Mouse (Mus musculus) gastrocnemius, postnatal 25 days (tissue): ENCODE measurements around the gene Prkag2. TPM values are rescaled to one million over a fixed set of nuclear protein-coding genes. Genes with fewer than 3 reads are reported as not detected.

Experiments used
- DNase-seq: peaks from one replicate; pipeline ENCODE4 v3.0.0; 2022
- total RNA-seq, 2 experiments: library from RNA; stranded (reverse); gene quantifications; 1 replicate in 1 of 2; 2 replicates in 1 of 2; pipeline ENCODE4 v1.2.3; 2021

Gene Prkag2
- total RNA-seq, 2 experiments from 2014 or later, result 9.4 to 20.5 TPM

GRCm38 (mm10) chr5:24999351-24999750 lies 101.1 kb downstream of the Prkag2 start:
- no peak for DNase-seq

GRCm38 (mm10) chr5:24995576-24996100 lies 104.8 kb downstream of the Prkag2 start:
- peak; percentile 48 for DNase-seq

- DNase-seq, result no peak
Measured at GRCm38 (mm10) chr5:24993190-24993589, 107.3 kb downstream of the Prkag2 start.

- no peak for DNase-seq
Measured at GRCm38 (mm10) chr5:24991575-24991974, 108.9 kb downstream of the Prkag2 start.

- no peak for DNase-seq
Measured at GRCm38 (mm10) chr5:24990460-24990859, 110.0 kb downstream of the Prkag2 start.

- DNase-seq, result no peak
Measured at GRCm38 (mm10) chr5:24989683-24990082, 110.8 kb downstream of the Prkag2 start.

- no peak for DNase-seq
Measured at GRCm38 (mm10) chr5:24986956-24987355, 113.5 kb downstream of the Prkag2 start.

GRCm38 (mm10) chr5:24986204-24986940 lies 114.1 kb downstream of the Prkag2 start:
- no peak for DNase-seq

- no peak for DNase-seq
Measured at GRCm38 (mm10) chr5:24985434-24986176, 114.8 kb downstream of the Prkag2 start.

GRCm38 (mm10) chr5:24984157-24984556 lies 116.3 kb downstream of the Prkag2 start:
- DNase-seq, result no peak

GRCm38 (mm10) chr5:24983539-24983938 lies 116.9 kb downstream of the Prkag2 start:
- DNase-seq, result no peak

- DNase-seq, result no peak
Measured at GRCm38 (mm10) chr5:24982258-24982657, 118.2 kb downstream of the Prkag2 start.

GRCm38 (mm10) chr5:24981765-24982164 lies 118.7 kb downstream of the Prkag2 start:
- DNase-seq, result no peak

- DNase-seq, result no peak
Measured at GRCm38 (mm10) chr5:24979968-24980345, 120.5 kb downstream of the Prkag2 start.

- DNase-seq, result no peak
Measured at GRCm38 (mm10) chr5:24979312-24979967, 121.0 kb downstream of the Prkag2 start.

- DNase-seq, result no peak
Measured at GRCm38 (mm10) chr5:24976907-24977306, 123.5 kb downstream of the Prkag2 start.

GRCm38 (mm10) chr5:24976236-24976635 lies 124.2 kb downstream of the Prkag2 start:
- DNase-seq, result no peak

GRCm38 (mm10) chr5:24975100-24975499 lies 125.3 kb downstream of the Prkag2 start:
- no peak for DNase-seq

- no peak for DNase-seq
Measured at GRCm38 (mm10) chr5:24973672-24974225, 126.7 kb downstream of the Prkag2 start.

- DNase-seq, result peak; percentile 81
Measured at GRCm38 (mm10) chr5:24973228-24973627, 127.2 kb downstream of the Prkag2 start.

- DNase-seq, result no peak
Measured at GRCm38 (mm10) chr5:24970552-24971275, 129.7 kb downstream of the Prkag2 start.
